Mouse (Mus musculus) spleen, adult 2 months (tissue): ENCODE measurements around the gene Ppp1r21. TPM values are rescaled to one million over a fixed set of nuclear protein-coding genes. Genes with fewer than 3 reads are reported as not detected.

Experiments used
- DNase-seq, 2 experiments: peaks; one replicate each; pipeline versions ENCODE4 v3.0.0 to v3.0.0-alpha.2; 2012 to 2021; ENCODE audit warnings: low spot score in 2 of 2, low read depth in 1 of 2
- H3K27ac ChIP-seq: fragments of 200-500 bp; 2 replicates; pipeline ENCODE4 v1.5.1; 2012; ENCODE audit warnings: low read length, inconsistent platforms; ENCODE audit not compliant: insufficient read depth
- H3K27me3 ChIP-seq: fragments of 200-500 bp; 2 replicates; pipeline ENCODE4 v1.6.1; 2012; ENCODE audit warnings: mild to moderate bottlenecking, moderate library complexity, low read length, inconsistent platforms; ENCODE audit not compliant: control insufficient read depth, insufficient read depth
- H3K36me3 ChIP-seq: fragments of 200-500 bp; 2 replicates; pipeline ENCODE4 v1.6.1; 2012; ENCODE audit warnings: mild to moderate bottlenecking, low read length, inconsistent platforms; ENCODE audit not compliant: control insufficient read depth, insufficient read depth
- H3K4me1 ChIP-seq: fragments of 200-500 bp; 2 replicates; pipeline ENCODE4 v1.6.1; 2011; ENCODE audit warnings: inconsistent platforms; ENCODE audit not compliant: control insufficient read depth, insufficient read depth, insufficient read length
- H3K4me3 ChIP-seq: fragments of 200-500 bp; 2 replicates; pipeline ENCODE4 v1.5.1; 2011; ENCODE audit warnings: mild to moderate bottlenecking, inconsistent platforms; ENCODE audit not compliant: insufficient read depth, insufficient read length; ENCODE audit errors: extremely low read depth
- CTCF ChIP-seq: fragments of 200-500 bp; IDR thresholded peaks from 2 replicates; pipeline ENCODE4 v1.5.1; 2011; ENCODE audit warnings: mild to moderate bottlenecking, inconsistent platforms; ENCODE audit not compliant: insufficient read depth, insufficient read length, insufficient replicate concordance; ENCODE audit errors: extremely low read depth
- POLR2A ChIP-seq: fragments of 200-500 bp; IDR thresholded peaks from 2 replicates; pipeline ENCODE4 v1.6.1; 2011; ENCODE audit warnings: low read depth, low read length, inconsistent platforms
- WGBS: fragments of 180-500 bp; shearing (Covaris S2); methylation state at CpG from one replicate; pipeline ENCODE4 v1.1.7; 2018; 5-methylcytosine and 5-hydroxymethylcytosine counted together
- polyA plus RNA-seq: library from polyadenylated mRNA; depleted of rRNA; stranded (reverse); fragments of >200 nt; gene quantifications from 2 replicates; pipeline ENCODE4 v1.2.3, GENCODE M21; 2012

Gene Ppp1r21
- polyA plus RNA-seq, 1 experiment, result 28.5 TPM

- 75% methylated on average over 1 of the region's 1 CpGs for WGBS
- Histone ChIP-seq H3K4me1 (no peaks in the 10 kb centered on the region; the same call in 1 of the 2 replicates), H3K27ac (no peak overlapping the region), H3K27me3 (no peaks in the 10 kb centered on the region), H3K36me3 (no peaks in the 10 kb centered on the region), H3K4me3 (no peak overlapping the region)
- TF ChIP-seq CTCF (no peak), POLR2A (no peak)
- no peak for DNase-seq
These were observed 85.7 kb downstream of the Ppp1r21 start for GRCm38 (mm10) chr17:88615492-88616155.

- H3K27ac ChIP-seq, result no peak overlapping the region
- H3K36me3 ChIP-seq, result no peaks in the 10 kb centered on the region
- H3K4me1 ChIP-seq, result peaks cover 5% of the 10 kb centered on the region; the same call in 1 of the 2 replicates
- no peak overlapping the region for H3K4me3 ChIP-seq
- 29% methylated on average over 4 of the region's 4 CpGs for WGBS
- no peak for TF ChIP-seq CTCF
- no peak for TF ChIP-seq POLR2A
- H3K27me3 ChIP-seq, result no peaks in the 10 kb centered on the region
- DNase-seq, result no peak
These were observed 91.0 kb downstream of the Ppp1r21 start for GRCm38 (mm10) chr17:88620935-88621334.

- DNase-seq, result no peak
- no peaks in the 10 kb centered on the region for H3K27me3 ChIP-seq
- WGBS, result 79% methylated on average over 3 of the region's 3 CpGs
- no peak overlapping the region for H3K4me3 ChIP-seq
- TF ChIP-seq POLR2A, result no peak
- TF ChIP-seq CTCF, result no peak
- peaks cover 5% of the 10 kb centered on the region; the same call in 1 of the 2 replicates for H3K4me1 ChIP-seq
- no peaks in the 10 kb centered on the region for H3K36me3 ChIP-seq
- no peak overlapping the region for H3K27ac ChIP-seq
These were observed 91.5 kb downstream of the Ppp1r21 start for GRCm38 (mm10) chr17:88621374-88621773.

GRCm38 (mm10) chr17:88622711-88623110, 92.8 kb downstream of the Ppp1r21 start:
- WGBS, result 88% methylated on average over 1 of the region's 1 CpGs
- peaks cover 5% of the 10 kb centered on the region; the same call in 1 of the 2 replicates for H3K4me1 ChIP-seq
- no peaks in the 10 kb centered on the region for H3K36me3 ChIP-seq
- H3K27ac ChIP-seq, result no peak overlapping the region
- TF ChIP-seq CTCF (no peak), POLR2A (no peak)
- no peak overlapping the region for H3K4me3 ChIP-seq
- DNase-seq, result no peak
- H3K27me3 ChIP-seq, result no peaks in the 10 kb centered on the region

- no peaks in the 10 kb centered on the region for H3K36me3 ChIP-seq
- peaks cover 5% of the 10 kb centered on the region; the same call in 1 of the 2 replicates for H3K4me1 ChIP-seq
- no peaks in the 10 kb centered on the region for H3K27me3 ChIP-seq
- 81% methylated on average over 4 of the region's 4 CpGs for WGBS
- DNase-seq, result no peak
- no peak overlapping the region for H3K27ac ChIP-seq
- TF ChIP-seq CTCF (no peak), POLR2A (no peak)
- H3K4me3 ChIP-seq, result no peak overlapping the region
These were observed 94.5 kb downstream of the Ppp1r21 start for GRCm38 (mm10) chr17:88624386-88624785.

- DNase-seq, result no peak
- Histone ChIP-seq H3K4me1 (peaks cover 5% of the 10 kb centered on the region; the same call in 1 of the 2 replicates), H3K27me3 (no peaks in the 10 kb centered on the region), H3K36me3 (no peaks in the 10 kb centered on the region), H3K4me3 (no peak overlapping the region), H3K27ac (no peak overlapping the region)
- TF ChIP-seq CTCF (no peak), POLR2A (no peak)
- WGBS, result 94% methylated on average over 13 of the region's 13 CpGs
These were observed 95.4 kb downstream of the Ppp1r21 start for GRCm38 (mm10) chr17:88625350-88625749.

- TF ChIP-seq POLR2A (no peak), CTCF (no peak)
- Histone ChIP-seq H3K27ac (no peak overlapping the region), H3K27me3 (no peaks in the 10 kb centered on the region), H3K36me3 (no peaks in the 10 kb centered on the region), H3K4me1 (peaks cover 5% of the 10 kb centered on the region; the same call in 1 of the 2 replicates), H3K4me3 (no peak overlapping the region)
- no peak for DNase-seq
- WGBS, result 87% methylated on average over 7 of the region's 7 CpGs
These were observed 96.0 kb downstream of the Ppp1r21 start for GRCm38 (mm10) chr17:88625931-88626330.
